Mouse (Mus musculus) neural tube, embryonic 10.5 days (tissue): ENCODE data around the gene Cd99l2.
"Not testable (repeated sequence)": the region's sequence is repeated elsewhere in the genome, so short reads cannot be mapped to it uniquely, and the experiment has no call there.

Experiments
- DNase-seq: peaks from one replicate; pipeline ENCODE4 v3.0.0-alpha.2; 2017; ENCODE audit warnings: low spot score; ENCODE audit errors: extremely low spot score

The Cd99l2 gene

GRCm38 (mm10) chrX:71492634-71493278, at the start of gene Cd99l2:
TSS of gene Cd99l2 (minus strand) at chrX:71492849.
- DNase-seq: peak; percentile 79

GRCm38 (mm10) chrX:71540821-71541510, 48.3 kb upstream of the Cd99l2 start:
- no peak for DNase-seq

- no peak for DNase-seq
Measured at GRCm38 (mm10) chrX:71537791-71538190, 45.1 kb upstream of the Cd99l2 start.

- DNase-seq: no peak
Measured at GRCm38 (mm10) chrX:71534102-71534501, 41.5 kb upstream of the Cd99l2 start.

- no peak for DNase-seq
Measured at GRCm38 (mm10) chrX:71532635-71533034, 40.0 kb upstream of the Cd99l2 start.

GRCm38 (mm10) chrX:71528646-71529045, 36.0 kb upstream of the Cd99l2 start:
- DNase-seq: no peak

GRCm38 (mm10) chrX:71528150-71528549, 35.5 kb upstream of the Cd99l2 start:
- no peak for DNase-seq

- no peak for DNase-seq
Measured at GRCm38 (mm10) chrX:71527461-71527860, 34.8 kb upstream of the Cd99l2 start.

- no peak for DNase-seq
Measured at GRCm38 (mm10) chrX:71525593-71526299, 33.1 kb upstream of the Cd99l2 start.

GRCm38 (mm10) chrX:71524310-71524709, 31.7 kb upstream of the Cd99l2 start:
- DNase-seq: no peak

- no peak for DNase-seq
Measured at GRCm38 (mm10) chrX:71522889-71523288, 30.2 kb upstream of the Cd99l2 start.

- DNase-seq: no peak
Measured at GRCm38 (mm10) chrX:71519252-71519651, 26.6 kb upstream of the Cd99l2 start.

GRCm38 (mm10) chrX:71506591-71506990, 13.9 kb upstream of the Cd99l2 start:
- not testable (repeated sequence) for DNase-seq

- peak; percentile 36 for DNase-seq
Measured at GRCm38 (mm10) chrX:71493279-71493656, 619 bp upstream of the Cd99l2 start.

GRCm38 (mm10) chrX:71491931-71492633, 567 bp downstream of the Cd99l2 start:
- no peak for DNase-seq

GRCm38 (mm10) chrX:71489353-71489752, 3.3 kb downstream of the Cd99l2 start:
- no peak for DNase-seq

- DNase-seq: no peak
Measured at GRCm38 (mm10) chrX:71482244-71482643, 10.4 kb downstream of the Cd99l2 start.

- no peak for DNase-seq
Measured at GRCm38 (mm10) chrX:71475992-71476391, 16.7 kb downstream of the Cd99l2 start.

GRCm38 (mm10) chrX:71475497-71475896, 17.2 kb downstream of the Cd99l2 start:
- no peak for DNase-seq

GRCm38 (mm10) chrX:71475084-71475483, 17.6 kb downstream of the Cd99l2 start:
- no peak for DNase-seq

GRCm38 (mm10) chrX:71474296-71474956, 18.2 kb downstream of the Cd99l2 start:
- no peak for DNase-seq
